Mouse (Mus musculus) right cerebral cortex, adult 18-20 months (tissue): ENCODE measurements around the gene Chrm3.

Experiments
- DNase-seq: peaks from one replicate; pipeline ENCODE4 v3.0.0; 2022; ENCODE audit warnings: mixed read lengths

Chrm3 gene

GRCm38 (mm10) chr13:9977699-9978098 lies 382.9 kb downstream of the Chrm3 start:
- no peak for DNase-seq

- DNase-seq: no peak
Observed at GRCm38 (mm10) chr13:9973742-9974321, 386.8 kb downstream of the Chrm3 start.

GRCm38 (mm10) chr13:9971845-9972244 lies 388.8 kb downstream of the Chrm3 start:
- no peak for DNase-seq

DNA sequence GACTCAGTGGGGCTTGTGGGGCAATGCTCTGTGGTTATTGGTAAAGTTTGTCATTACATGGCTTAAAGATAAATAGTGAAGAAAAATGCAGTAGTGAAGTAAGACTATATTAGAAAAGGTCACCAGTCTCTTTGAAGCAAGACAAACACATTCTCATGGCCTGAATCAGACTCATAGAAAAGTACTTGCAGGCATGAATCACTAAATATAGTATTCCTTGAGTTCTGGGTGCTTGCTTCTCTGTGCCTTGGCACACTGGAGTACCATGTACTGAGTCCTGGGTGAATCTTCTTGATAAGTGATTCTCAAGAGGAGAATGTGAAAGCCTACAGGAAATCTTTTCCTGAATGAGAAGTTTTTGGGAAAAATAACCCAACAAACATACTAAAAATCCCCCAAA lies 408.0 kb downstream of the Chrm3 start:
- no peak for DNase-seq

DNA sequence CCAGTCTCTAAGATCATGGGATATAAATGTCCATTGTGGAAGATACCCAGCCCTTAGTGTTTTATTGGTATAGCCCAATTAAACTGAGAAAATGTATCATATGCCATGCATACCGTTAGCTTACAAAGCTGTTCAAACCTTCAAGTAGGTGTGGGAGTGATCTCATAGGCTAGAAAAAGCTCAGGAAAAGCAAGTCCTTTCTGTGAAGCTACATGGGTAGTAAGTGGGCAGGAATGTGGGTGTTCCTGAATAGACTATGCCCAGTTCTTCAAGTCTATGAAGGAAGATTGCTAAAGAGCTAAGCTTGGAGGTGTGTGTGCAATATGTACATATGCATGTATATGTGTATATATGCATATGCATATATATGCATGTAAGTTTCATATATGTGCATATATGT lies 409.3 kb downstream of the Chrm3 start:
- DNase-seq: peak; percentile 34

DNA sequence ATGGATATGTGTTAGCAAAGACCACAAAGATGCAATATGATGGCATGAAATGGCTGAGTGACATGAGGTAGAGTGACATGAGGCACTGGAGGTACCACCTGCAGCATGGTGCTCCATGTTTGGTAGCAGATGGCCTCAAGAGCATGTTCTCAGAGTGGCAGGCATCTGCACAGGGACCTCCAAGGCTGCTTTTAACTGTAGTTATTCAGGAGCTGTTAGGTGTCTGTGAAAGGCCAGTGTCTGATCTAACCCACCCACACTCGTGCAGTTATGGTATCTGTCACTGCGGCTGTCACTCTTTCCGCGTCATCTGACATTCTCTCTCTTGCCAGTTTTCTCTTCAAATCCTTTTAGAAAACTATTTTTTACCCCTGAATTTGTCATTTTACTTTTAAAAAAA lies 411.6 kb downstream of the Chrm3 start:
- peak; percentile 13 for DNase-seq

DNA sequence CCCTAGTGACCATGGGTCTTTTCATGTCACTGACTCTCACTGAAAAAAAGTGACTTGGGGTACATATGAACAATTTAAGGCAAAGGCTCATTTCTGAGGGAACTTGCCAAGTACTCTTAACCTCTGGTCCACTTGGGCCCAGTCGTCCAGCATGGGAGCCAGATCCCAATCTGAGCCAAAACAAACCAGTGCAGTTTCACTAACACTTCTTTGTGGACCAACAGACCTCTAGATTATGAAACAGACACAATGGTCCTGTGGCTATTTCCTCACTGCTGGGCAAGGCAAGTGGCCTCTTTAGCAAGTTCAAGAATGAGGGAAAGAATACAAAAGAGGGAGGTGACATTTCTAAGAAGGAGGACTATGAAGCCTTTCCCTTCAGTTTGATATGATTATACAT lies 420.5 kb downstream of the Chrm3 start:
- DNase-seq: no peak

GRCm38 (mm10) chr13:9938798-9939485 lies 421.7 kb downstream of the Chrm3 start:
- no peak for DNase-seq

DNA sequence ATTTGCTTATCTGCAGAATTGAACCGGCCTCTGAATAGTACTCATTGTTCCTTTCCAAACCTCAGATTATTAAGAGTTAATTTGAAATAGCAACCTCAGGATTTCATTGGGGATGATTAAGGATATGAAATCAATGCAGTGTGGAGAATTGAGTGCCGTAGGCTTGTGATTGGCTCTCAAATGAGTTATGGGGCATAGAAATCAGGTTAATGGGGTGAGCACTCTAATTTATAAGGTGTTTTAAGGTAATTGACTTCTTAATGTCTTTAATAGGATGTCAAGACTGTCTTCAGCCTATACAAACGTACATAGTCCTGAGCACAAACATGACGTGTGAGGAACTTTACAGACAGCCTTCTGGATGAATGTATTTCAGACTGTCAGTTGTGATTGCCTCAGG lies 427.9 kb downstream of the Chrm3 start:
- DNase-seq: no peak

DNA sequence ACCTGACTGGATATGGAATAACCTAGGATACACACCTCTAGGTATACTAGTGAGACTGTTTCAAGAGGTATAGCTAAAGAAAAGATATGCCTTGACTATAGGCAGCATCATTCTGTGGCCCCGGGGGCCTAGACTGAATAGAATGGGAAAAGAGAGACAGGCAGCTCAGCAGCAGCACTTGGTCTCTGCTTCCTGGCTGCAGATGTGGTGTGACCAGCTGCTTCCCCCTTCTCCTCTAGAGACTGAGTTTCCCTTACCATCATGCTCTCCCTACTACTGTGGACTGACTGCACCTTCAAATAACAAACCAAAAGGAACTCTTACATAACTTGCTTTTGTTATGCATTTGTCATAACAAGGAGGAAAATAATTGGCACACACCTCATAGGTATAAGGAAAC lies 430.0 kb downstream of the Chrm3 start:
- no peak for DNase-seq

GRCm38 (mm10) chr13:9929978-9930377 lies 430.7 kb downstream of the Chrm3 start:
- peak; percentile 44 for DNase-seq

DNA sequence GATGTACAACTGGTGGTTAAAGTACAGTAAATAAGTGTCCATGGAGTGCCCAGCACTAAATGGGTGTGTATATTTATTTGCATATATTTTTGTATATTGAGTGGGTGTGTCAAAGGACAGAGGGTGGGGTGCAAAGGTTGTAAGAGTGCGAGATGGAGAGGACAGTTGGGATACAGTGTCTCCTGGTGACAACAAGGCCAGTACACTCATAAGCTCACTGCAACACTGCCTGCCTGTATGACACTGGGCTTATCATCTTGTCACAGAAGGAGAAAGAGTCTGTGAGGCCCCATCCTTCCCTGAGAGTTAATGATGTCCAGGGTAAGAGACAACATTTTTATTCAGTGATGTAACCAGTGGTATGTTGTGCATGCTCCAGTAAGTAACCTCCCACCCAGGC lies 439.5 kb downstream of the Chrm3 start:
- DNase-seq: no peak

DNA sequence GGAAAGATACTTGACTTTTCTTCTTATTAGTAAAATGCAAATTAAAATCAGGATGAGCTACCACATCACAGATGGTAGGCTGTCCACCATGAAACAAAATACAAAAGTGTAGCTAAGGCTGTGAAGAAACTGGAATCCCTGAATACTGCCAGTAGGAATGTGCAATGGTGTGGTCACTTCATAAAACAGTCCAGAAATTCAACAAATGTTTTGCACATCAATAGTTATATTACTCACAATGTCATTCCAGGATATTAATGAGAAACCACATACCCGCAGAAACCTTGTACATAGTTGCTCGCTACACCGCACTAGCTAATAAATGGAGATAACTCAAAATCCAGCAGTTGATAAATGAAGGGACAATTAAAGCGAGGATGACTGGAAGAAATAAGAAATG lies 447.9 kb downstream of the Chrm3 start:
- no peak for DNase-seq

GRCm38 (mm10) chr13:9908707-9909106 lies 451.9 kb downstream of the Chrm3 start:
- no peak for DNase-seq

GRCm38 (mm10) chr13:9907202-9907601 lies 453.4 kb downstream of the Chrm3 start:
- no peak for DNase-seq

DNA sequence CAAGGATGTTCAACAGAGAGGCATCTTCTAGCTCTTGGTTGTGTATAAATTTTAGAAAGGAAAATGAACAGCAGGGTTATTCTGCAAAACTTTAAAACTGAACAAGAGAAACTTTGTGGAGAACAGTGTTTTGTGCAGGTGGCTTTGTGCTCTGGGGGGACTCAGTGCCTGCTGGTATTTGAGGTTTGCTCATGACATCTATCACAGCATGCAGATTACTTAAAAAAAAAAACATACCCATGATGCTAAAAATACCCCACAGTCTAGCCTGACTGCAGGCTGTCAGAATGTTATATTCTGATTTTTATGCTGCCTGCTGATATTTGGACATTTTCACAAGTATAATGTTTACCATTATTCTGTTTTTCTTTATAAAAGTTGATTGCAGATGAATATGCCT lies 456.2 kb downstream of the Chrm3 start:
- DNase-seq: no peak

DNA sequence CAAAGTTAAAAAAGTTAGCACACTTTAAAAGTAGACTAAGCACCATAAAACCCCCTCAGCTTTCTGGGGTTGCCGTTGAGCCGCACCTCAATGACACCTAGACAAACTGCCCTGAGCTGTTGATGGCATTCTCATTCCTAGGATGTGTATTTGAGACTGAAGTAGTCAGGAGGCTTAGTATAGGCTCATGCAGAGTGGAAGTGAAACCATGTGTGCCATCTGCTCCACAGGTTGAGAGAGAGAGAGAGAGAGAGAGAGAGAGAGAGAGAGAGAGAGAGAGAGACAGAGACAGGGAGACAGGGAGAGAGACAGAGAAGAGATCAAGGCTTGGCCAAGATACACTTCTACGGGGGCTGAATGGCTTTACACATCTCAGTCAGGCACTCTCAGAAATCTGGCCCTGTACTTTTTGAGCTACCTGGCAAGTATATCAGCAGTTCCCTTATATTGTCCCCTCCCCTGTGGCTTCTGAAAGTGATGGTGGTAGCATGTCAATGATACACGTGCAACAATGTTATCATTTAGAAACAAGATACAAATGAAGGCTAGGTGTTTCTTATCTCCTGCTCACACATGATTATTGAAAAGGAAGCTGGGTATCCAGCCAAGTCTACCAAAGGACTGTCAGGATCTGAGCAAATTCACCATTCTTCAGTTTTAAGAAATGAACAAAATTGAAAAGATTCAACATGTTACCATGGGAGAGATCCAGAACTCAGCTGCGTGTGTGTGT lies 459.8 kb downstream of the Chrm3 start:
- no peak for DNase-seq

GRCm38 (mm10) chr13:9898664-9899369 lies 461.8 kb downstream of the Chrm3 start:
- DNase-seq: no peak

DNA sequence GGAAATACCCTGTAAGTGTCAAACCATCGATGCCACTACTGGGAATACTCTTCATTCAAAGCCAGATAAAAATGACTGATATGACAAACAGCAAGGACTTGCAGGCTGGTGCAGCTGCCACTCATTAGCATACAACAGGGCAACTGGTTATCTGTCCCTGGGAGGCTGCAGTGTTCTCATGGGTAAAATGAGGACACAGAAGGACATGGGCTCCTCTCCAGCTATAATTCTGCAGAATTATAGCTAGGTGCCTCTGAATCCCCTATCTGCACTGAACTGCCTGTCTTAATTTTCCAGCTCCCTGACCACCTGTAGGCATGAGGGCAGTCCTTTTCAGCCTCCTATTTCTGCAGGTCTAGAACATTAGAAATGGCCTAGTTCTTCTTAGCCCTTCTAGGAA lies 463.4 kb downstream of the Chrm3 start:
- DNase-seq: no peak

DNA sequence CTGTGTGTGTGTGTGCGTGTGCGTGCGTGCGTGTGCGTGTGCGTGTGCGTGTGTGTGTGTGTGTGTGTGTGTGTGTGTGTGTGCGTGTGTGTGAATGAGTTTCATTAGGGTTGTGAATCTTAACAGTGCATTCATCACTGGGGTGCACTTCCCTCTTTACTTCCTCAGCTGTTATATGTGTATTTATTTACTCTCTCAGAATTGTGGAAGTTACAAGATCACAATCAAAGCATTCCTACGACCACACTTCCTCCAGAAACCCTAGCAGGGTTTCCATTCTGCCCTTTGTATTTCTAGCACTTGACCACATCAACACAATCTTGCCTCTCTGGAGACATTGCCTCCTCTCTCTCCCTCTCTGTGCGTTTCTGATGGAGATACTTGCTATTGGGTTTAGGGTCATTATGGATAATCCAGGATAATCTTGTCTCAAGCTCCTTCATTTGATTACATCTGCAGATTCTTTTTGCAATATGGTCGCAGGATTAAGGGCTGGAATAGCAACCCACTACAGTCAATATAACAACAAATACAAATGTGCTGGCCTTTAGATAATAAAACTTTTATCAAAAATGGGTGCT lies 465.5 kb downstream of the Chrm3 start:
- no peak for DNase-seq

- no peak for DNase-seq
Observed at GRCm38 (mm10) chr13:9891088-9891487, 469.6 kb downstream of the Chrm3 start.

DNA sequence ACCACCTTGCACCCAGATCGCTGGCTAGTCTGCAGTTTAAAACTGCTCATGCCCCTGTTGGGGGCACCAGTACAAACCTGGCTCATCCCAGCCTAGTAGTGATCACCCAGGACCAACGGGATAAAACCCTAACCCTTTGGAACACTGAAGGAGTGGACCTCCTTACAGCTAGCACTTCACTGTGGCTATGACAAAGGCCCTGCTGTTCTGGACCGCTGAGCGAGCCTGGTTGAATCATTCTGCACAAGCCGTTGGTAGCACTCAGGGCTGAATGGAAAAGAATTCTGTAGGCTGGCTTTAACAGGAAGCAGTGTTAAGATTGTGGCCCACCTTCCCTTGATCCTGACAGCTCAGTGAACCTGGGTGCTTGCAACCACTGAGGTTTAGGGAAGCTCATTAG lies 470.2 kb downstream of the Chrm3 start:
- DNase-seq: no peak

DNA sequence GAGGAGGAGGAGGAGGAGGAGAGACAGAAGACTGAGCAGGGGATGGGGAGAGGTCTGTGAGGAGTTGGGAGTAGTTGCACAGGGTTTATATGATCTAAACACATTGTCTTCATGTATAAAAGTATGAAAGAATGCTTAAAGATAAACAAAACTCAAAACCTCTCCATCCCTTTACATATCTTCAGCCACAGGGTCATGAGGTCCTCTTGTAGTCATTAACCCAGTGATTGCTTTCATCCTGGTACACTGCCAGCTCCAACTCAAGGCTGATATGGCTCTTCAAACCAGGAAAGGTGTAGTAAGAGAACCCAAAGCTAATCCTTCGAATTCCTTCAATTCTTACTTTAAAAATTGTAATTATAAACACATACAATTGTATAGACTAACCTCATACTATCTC lies 470.7 kb downstream of the Chrm3 start:
- DNase-seq: no peak
